Mouse (Mus musculus) embryonic facial prominence, embryonic 15.5 days (tissue): Measurements from ENCODE around the gene Sec61a2. TPM values are rescaled to one million over a fixed set of nuclear protein-coding genes. Genes with fewer than 3 reads are reported as not detected.

Experiments used
- ATAC-seq: fragments of 200-750 bp; cut with Nextera tagmentation; 2 replicates; pipeline ENCODE4 v1.8.0; 2017; ENCODE audit warnings: low read depth, moderate TSS enrichment; ENCODE audit not compliant: insufficient number of reproducible peaks, low FRiP score, low TSS enrichment
- H3K27ac ChIP-seq: fragments of 300-500 bp; sonication (generic); replicated peaks from 2 replicates; pipeline ENCODE4 v1.5.1; 2015; ENCODE audit warnings: mild to moderate bottlenecking, inconsistent platforms
- H3K27me3 ChIP-seq: fragments of 300-500 bp; sonication (generic); 2 replicates; pipeline ENCODE4 v1.6.1; 2015; ENCODE audit warnings: inconsistent platforms
- H3K36me3 ChIP-seq: fragments of 300-500 bp; sonication (generic); 2 replicates; pipeline ENCODE4 v1.6.1; 2015; ENCODE audit warnings: mild to moderate bottlenecking, inconsistent platforms
- H3K4me1 ChIP-seq: fragments of 300-500 bp; sonication (generic); 2 replicates; pipeline ENCODE4 v1.6.1; 2015; ENCODE audit warnings: inconsistent platforms
- H3K4me2 ChIP-seq: fragments of 300-500 bp; sonication (generic); replicated peaks from 2 replicates; pipeline ENCODE4 v1.6.1; 2015; ENCODE audit warnings: mild to moderate bottlenecking, inconsistent platforms
- H3K4me3 ChIP-seq: fragments of 300-500 bp; sonication (generic); replicated peaks from 2 replicates; pipeline ENCODE4 v1.5.1; 2015; ENCODE audit warnings: mild to moderate bottlenecking, inconsistent platforms
- H3K9ac ChIP-seq: fragments of 300-500 bp; sonication (generic); 2 replicates; pipeline ENCODE4 v1.6.1; 2015; ENCODE audit warnings: inconsistent platforms
- H3K9me3 ChIP-seq: fragments of 300-500 bp; sonication (generic); replicated peaks from 2 replicates; pipeline ENCODE4 v1.6.1; 2016; ENCODE audit warnings: inconsistent platforms
- whole genome bisulfite sequencing: fragments of 180-500 bp; shearing (Covaris S2); methylation state at CpG from one replicate; pipeline ENCODE4 v1.1.7; 2015; 5-methylcytosine and 5-hydroxymethylcytosine counted together
- polyA plus RNA-seq: library from polyadenylated mRNA; unstranded; fragments of >200 nt; fragmentation: Nextera tagmentation; extraction: Ambion mirVana; gene quantifications from 2 replicates; pipeline ENCODE4 v1.2.1, GENCODE M21; 2015

Sec61a2 gene
- 77.5 and 89.7 TPM in 2 replicates for polyA plus RNA-seq

GRCm38 (mm10) chr2:5894843-5895570 is at the start of gene Sec61a2:
TSS of gene Sec61a2 (minus strand) at chr2:5895432.
- peaks cover 3% of the 10 kb centered on the region; the same call in 1 of the 2 replicates for H3K4me1 ChIP-seq
- under 1% methylated on average over 62 of the region's 62 CpGs for WGBS
- ATAC-seq, result peak; percentile 98
- no peaks in the 10 kb centered on the region for H3K9me3 ChIP-seq
- peak within 1 kb of the TSS; percentile 90 for H3K4me3 ChIP-seq
- peaks cover 22% of the 10 kb centered on the region for H3K36me3 ChIP-seq
- H3K4me2 ChIP-seq, result peak within 1 kb of the TSS; percentile 56
- H3K9ac ChIP-seq, result peak within 1 kb of the TSS; percentile 94
- peak within 1 kb of the TSS; percentile 86 for H3K27ac ChIP-seq
- H3K27me3 ChIP-seq, result no peaks in the 10 kb centered on the region

GRCm38 (mm10) chr2:5943071-5943470 is 47.8 kb upstream of the Sec61a2 start:
- Histone ChIP-seq H3K4me3 (peak overlapping the region; percentile 67), H3K27ac (no peak overlapping the region), H3K4me1 (no peaks in the 10 kb centered on the region), H3K36me3 (no peaks in the 10 kb centered on the region), H3K9me3 (no peaks in the 10 kb centered on the region), H3K27me3 (no peaks in the 10 kb centered on the region), H3K4me2 (peak overlapping the region; percentile 88), H3K9ac (no peak overlapping the region)
- no peak for ATAC-seq
- WGBS, result 32% methylated on average over 4 of the region's 4 CpGs

- Histone ChIP-seq H3K36me3 (no peaks in the 10 kb centered on the region), H3K27ac (peak within 1 kb of the TSS; percentile 48; the same call in 1 of the 2 replicates), H3K4me3 (peak within 1 kb of the TSS; percentile 67), H3K4me1 (no peaks in the 10 kb centered on the region), H3K27me3 (no peaks in the 10 kb centered on the region), H3K9me3 (no peaks in the 10 kb centered on the region), H3K4me2 (peak within 1 kb of the TSS; percentile 88), H3K9ac (peak within 1 kb of the TSS; percentile 62)
- under 1% methylated on average over 36 of the region's 36 CpGs for whole genome bisulfite sequencing
- ATAC-seq, result peak; percentile 91
Measured at GRCm38 (mm10) chr2:5942416-5943032, 47.3 kb upstream of the Sec61a2 start, which contains the start of gene Dhtkd1. TSS of gene Dhtkd1 (minus strand) at chr2:5942792.

DNA sequence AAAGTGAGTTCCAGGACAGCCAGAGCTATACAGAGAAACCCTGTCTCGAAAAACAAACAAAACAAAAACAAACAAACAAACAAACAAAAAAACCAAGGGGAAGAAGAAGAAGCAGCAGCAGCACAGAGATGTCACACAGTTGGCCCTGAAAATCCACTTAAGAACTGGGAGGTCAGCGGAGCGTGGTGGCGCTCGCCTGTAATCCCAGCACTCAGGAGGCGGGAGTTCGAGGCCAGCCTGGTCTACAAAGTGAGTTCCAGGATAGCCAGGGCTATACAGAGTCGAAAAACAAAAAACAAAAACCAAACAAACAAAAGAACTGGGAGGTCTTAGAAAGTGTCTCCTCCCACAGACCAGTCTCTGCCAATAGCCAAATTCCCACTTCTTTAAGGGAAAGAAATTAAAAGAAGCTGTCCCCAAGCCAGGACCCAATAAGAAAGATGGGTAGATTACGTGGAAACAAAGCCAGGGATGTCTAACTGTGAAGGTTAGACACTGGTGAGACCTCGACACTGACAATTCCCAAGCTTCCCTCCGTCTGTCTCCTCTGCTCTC is 46.7 kb upstream of the Sec61a2 start:
- ATAC-seq, result no peak
- peak overlapping the region; percentile 88 for H3K4me2 ChIP-seq
- 55% methylated on average over 11 of the region's 11 CpGs for WGBS
- H3K9me3 ChIP-seq, result no peaks in the 10 kb centered on the region
- H3K9ac ChIP-seq, result peak overlapping the region; percentile 62
- H3K4me1 ChIP-seq, result no peaks in the 10 kb centered on the region
- no peaks in the 10 kb centered on the region for H3K36me3 ChIP-seq
- peak overlapping the region; percentile 48; the same call in 1 of the 2 replicates for H3K27ac ChIP-seq
- peak overlapping the region; percentile 67 for H3K4me3 ChIP-seq
- H3K27me3 ChIP-seq, result no peaks in the 10 kb centered on the region

DNA sequence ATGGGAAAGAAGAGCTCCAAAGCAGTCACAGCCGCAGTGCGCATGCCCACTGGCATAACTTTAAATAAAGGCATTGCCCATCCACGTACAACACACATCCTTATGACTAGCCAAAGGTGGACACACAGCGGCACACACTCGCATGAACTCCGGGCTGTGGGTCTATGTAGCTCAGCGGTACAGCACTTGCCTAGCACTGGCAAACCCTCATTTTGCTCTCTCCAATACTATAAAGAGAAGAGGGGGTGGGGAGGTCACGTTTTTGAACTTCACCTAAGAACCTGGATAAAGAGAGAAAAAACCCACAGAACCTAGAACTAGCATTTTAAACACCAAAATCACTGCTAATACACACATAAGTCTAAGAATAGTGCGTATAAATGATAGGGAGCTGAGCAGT is 45.7 kb upstream of the Sec61a2 start:
- WGBS, result 90% methylated on average over 9 of the region's 9 CpGs
- H3K4me1 ChIP-seq, result no peaks in the 10 kb centered on the region
- no peak for ATAC-seq
- no peaks in the 10 kb centered on the region for H3K36me3 ChIP-seq
- no peak overlapping the region for H3K4me3 ChIP-seq
- no peak overlapping the region for H3K9ac ChIP-seq
- no peak overlapping the region for H3K27ac ChIP-seq
- H3K27me3 ChIP-seq, result no peaks in the 10 kb centered on the region
- H3K9me3 ChIP-seq, result no peaks in the 10 kb centered on the region
- H3K4me2 ChIP-seq, result no peak overlapping the region

GRCm38 (mm10) chr2:5939911-5940310 is 44.7 kb upstream of the Sec61a2 start:
- WGBS, result 85% methylated on average over 14 of the region's 14 CpGs
- ATAC-seq, result no peak
- H3K27me3 ChIP-seq, result no peaks in the 10 kb centered on the region

GRCm38 (mm10) chr2:5939319-5939718 is 44.1 kb upstream of the Sec61a2 start:
- no peaks in the 10 kb centered on the region for H3K27me3 ChIP-seq
- no peaks in the 10 kb centered on the region for H3K36me3 ChIP-seq
- H3K9me3 ChIP-seq, result no peaks in the 10 kb centered on the region
- WGBS, result 90% methylated on average over 3 of the region's 3 CpGs
- H3K4me1 ChIP-seq, result no peaks in the 10 kb centered on the region
- H3K27ac ChIP-seq, result no peak overlapping the region
- H3K4me2 ChIP-seq, result no peak overlapping the region
- H3K9ac ChIP-seq, result no peak overlapping the region
- H3K4me3 ChIP-seq, result no peak overlapping the region
- no peak for ATAC-seq

More at GRCm38 (mm10) chr2:5939911-5940310, 44.7 kb upstream of the Sec61a2 start:
- Histone ChIP-seq H3K4me2 (no peak overlapping the region), H3K36me3 (no peaks in the 10 kb centered on the region), H3K9ac (no peak overlapping the region), H3K4me3 (no peak overlapping the region), H3K4me1 (no peaks in the 10 kb centered on the region), H3K9me3 (no peaks in the 10 kb centered on the region), H3K27ac (no peak overlapping the region)

DNA sequence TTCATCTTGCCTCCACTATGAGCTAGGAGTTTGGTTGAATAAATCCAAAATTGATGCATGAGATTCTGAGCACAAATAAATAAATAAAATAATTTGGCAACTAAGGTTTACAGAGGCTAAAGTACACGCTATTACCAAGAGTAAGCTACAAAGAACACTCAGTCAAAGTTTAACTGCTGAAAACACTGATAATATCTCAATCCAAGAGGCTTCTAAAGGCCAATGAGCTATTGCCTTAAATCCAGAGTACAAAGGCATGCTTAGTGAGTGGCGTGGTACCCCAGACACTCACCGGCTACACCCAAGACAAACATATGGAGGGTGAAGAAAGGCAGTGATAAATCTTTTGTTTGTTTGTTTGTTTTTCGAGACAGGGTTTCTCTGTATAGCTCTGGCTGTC is 41.3 kb upstream of the Sec61a2 start:
- WGBS, result 89% methylated on average over 4 of the region's 4 CpGs
- Histone ChIP-seq H3K36me3 (no peaks in the 10 kb centered on the region), H3K4me1 (no peaks in the 10 kb centered on the region), H3K4me2 (no peak overlapping the region), H3K4me3 (no peak overlapping the region), H3K27me3 (no peaks in the 10 kb centered on the region), H3K9ac (no peak overlapping the region), H3K9me3 (no peaks in the 10 kb centered on the region), H3K27ac (no peak overlapping the region)
- ATAC-seq, result no peak

- no peak overlapping the region for H3K9ac ChIP-seq
Measured at GRCm38 (mm10) chr2:5936068-5936467, 40.8 kb upstream of the Sec61a2 start.

DNA sequence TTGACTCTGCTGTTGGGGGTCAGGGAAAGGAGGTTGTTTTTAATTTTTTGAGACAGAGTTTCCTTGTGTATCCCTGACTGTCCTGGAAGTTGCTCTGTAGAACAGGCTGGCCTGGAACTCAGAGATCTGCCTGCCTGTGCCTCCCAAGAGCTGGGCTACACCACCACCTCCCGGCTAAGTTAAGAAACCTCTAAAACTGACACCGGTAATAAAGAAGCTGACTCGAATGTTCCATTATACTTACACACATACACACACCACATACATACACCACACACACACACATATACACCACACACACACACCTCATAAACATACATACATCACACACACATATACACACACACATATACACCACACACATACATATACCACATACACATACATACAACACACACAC is 39.7 kb upstream of the Sec61a2 start:
- WGBS, result 84% methylated on average over 3 of the region's 3 CpGs
- H3K9ac ChIP-seq, result no peak overlapping the region

More at GRCm38 (mm10) chr2:5936068-5936467, 40.8 kb upstream of the Sec61a2 start:
- Histone ChIP-seq H3K27me3 (no peaks in the 10 kb centered on the region), H3K4me3 (no peak overlapping the region), H3K4me1 (no peaks in the 10 kb centered on the region), H3K9me3 (no peaks in the 10 kb centered on the region), H3K4me2 (no peak overlapping the region), H3K36me3 (no peaks in the 10 kb centered on the region), H3K27ac (no peak overlapping the region)
- no peak for ATAC-seq
- WGBS, result 80% methylated on average over 6 of the region's 6 CpGs

DNA sequence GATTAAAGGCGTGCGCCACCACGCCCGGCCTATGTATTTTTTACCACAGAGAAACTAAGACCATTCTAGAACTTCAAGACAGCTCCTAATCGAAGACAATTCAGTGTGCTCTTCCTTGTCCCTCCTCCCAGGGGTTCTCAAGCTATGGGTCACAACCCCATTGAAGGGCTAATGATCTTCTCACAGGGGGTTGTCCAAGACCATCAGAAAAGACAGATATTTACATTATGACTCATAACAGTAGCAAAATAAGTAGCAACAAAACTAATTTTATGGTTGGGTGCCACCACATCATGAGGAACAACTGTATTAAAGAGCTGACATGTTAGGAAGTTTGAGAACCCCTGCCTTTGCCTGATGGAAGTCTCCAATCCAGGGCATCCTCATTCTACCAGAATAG is 36.7 kb upstream of the Sec61a2 start:
- no peak overlapping the region for H3K4me3 ChIP-seq
- H3K9ac ChIP-seq, result no peak overlapping the region
- peaks cover 10% of the 10 kb centered on the region for H3K36me3 ChIP-seq
- 94% methylated on average over 5 of the region's 5 CpGs for WGBS
- no peak overlapping the region for H3K4me2 ChIP-seq
- no peak for ATAC-seq
- H3K27ac ChIP-seq, result no peak overlapping the region
- no peaks in the 10 kb centered on the region for H3K27me3 ChIP-seq
- H3K9me3 ChIP-seq, result no peaks in the 10 kb centered on the region
- no peaks in the 10 kb centered on the region for H3K4me1 ChIP-seq

More for the DNA sequence above, 39.7 kb upstream of the Sec61a2 start:
- Histone ChIP-seq H3K4me1 (no peaks in the 10 kb centered on the region), H3K4me2 (no peak overlapping the region), H3K27me3 (no peaks in the 10 kb centered on the region), H3K36me3 (peaks cover 5% of the 10 kb centered on the region; the same call in 1 of the 2 replicates), H3K9me3 (no peaks in the 10 kb centered on the region), H3K4me3 (no peak overlapping the region), H3K27ac (no peak overlapping the region)
- ATAC-seq, result no peak
